Mouse (Mus musculus) neutrophil, adult 83 days (primary cell): ENCODE results near the gene Iqub. TPM values are rescaled to one million over a fixed set of nuclear protein-coding genes. Genes with fewer than 3 reads are reported as not detected.

Experiments
- total RNA-seq, 2 experiments: library from RNA; stranded (reverse); gene quantifications; one replicate each; pipeline ENCODE4 v1.2.4; 2023

Iqub gene
- total RNA-seq: not detected

DNA sequence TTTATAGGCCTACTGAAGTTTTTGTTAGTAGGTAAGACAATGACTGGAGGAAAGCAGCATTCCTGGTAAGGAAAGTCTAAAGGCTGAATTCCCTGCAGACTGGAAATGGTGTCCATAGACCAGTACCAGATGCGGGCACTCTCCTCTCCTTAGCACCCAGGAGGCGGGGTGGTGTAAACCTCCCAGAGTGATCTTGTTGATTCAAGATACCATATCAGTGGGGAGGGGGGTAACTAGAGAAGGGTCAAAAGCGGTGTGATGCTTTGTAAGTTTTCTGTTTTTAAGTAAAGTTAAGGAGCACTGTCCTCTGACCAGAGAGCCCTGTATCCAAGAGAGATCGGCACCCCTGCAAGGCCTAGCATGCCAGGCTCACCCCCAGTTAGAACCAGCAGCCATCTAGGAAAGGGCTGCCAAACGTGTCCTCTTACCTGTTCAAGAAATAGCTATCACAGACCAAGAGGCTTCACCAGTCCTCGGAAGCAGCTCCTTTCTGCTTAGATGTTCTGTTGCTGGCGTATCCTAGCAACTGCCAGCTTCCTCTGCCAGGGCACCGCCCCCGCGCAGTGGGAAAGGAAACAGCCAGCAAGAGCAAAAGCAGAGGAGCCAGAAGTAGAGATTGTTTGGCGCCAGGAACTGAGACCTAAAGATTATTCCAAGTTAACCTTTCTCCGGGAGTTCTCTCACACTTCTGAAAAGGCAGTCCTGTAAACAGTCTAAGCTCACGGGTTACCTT is at the start of gene Iqub:
Iqub (minus strand) TSS at position 516 of the 733 bp plus-strand sequence.

DNA sequence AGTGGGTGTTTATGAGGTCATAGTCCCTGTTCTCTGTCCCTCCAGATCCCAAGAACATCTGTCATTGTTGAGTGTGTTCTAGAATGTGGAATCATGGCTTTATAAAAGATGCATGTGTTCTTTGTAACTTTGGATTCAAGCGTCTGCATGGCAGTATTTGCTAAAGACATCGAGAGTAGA is 13.1 kb upstream of the Iqub start, which contains the start of gene Asb15:
Asb15 (plus strand) TSS at position 81 of the 180 bp plus-strand sequence.

DNA sequence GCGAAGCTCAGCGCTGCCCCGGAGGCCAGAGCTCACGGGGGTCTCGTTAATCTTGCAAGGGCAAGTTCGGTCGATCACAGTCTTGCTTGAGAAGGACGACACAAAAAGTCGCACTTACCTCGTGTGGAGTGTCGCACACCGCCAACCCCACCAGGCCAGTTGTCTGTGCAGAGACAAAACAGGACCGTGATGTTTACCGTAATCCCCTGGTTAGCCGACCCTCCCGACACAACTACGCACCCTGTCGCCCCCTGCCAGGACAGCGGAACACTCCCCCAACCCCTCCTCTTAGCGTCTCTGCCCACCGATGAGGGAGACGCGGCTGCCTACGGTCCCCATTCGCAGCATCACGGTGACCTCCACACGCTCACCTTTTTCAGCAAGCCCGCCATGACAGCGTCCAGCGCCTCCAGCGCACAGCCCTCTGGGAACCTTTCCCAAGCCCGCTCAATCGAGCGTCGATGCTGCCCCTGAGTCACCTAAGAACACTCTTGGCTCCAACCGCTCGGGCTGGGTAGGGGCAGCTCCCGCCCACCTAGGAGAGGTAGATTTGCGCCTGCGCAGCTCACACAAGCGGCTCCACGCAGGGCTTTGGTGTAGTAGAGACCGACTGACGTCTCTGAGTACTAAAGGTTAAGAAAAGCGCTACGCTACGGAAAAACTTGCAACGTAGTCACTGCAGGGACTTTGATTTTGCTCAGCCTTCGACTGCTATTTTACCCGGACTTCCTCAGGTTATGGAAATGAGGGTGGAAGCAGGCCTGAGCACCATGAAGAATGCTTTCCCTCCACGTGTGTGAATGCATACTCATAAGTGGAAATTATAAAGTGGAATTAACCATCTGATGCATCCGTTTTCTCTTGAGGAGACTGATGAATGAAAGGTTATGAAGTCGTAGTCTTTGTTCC is 12.5 kb upstream of the Iqub start, which contains the start of gene Ndufa5:
Ndufa5 (minus strand) TSS at position 859 of the 909 bp plus-strand sequence.

Other genes starting within 250 kb of the Iqub start
- 10 to 100 TPM; 41.4 to 43.8 TPM for gene Ndufa5, start 12.9 kb upstream of the Iqub start, total RNA-seq
- not detected for gene Asb15, start 13.1 kb upstream of the Iqub start, total RNA-seq
- not detected for gene Lmod2, start 82.7 kb upstream of the Iqub start, total RNA-seq
- gene Wasl, start 149.9 kb upstream of the Iqub start, total RNA-seq: 10 to 100 TPM; 19.8 to 21.8 TPM
- not detected for gene Hyal6, start 218.2 kb upstream of the Iqub start, total RNA-seq
- gene Hyal4, start 233.3 kb upstream of the Iqub start, total RNA-seq: not detected